Mouse (Mus musculus) forebrain, embryonic 11.5 days (tissue): ENCODE data around the gene Zp3. TPM values are rescaled to one million over a fixed set of nuclear protein-coding genes. Genes with fewer than 3 reads are reported as not detected.

ENCODE experiments used
- ATAC-seq: fragments of 200-750 bp; cut with Nextera tagmentation; replicated peaks from 2 replicates; pipeline ENCODE4 v1.8.0; 2017; ENCODE audit warnings: moderate TSS enrichment; ENCODE audit not compliant: low FRiP score
- DNase-seq: peaks from one replicate; pipeline ENCODE4 v3.0.0-alpha.2; 2017; ENCODE audit warnings: low spot score
- H3K27ac ChIP-seq: fragments of 300-500 bp; sonication (generic); 2 replicates; pipeline ENCODE4 v1.5.1; 2014; ENCODE audit warnings: low read depth, low read length
- H3K27me3 ChIP-seq: fragments of 300-500 bp; sonication (generic); 2 replicates; pipeline ENCODE4 v1.6.1; 2014; ENCODE audit warnings: mild to moderate bottlenecking, low read length, mixed read lengths; ENCODE audit not compliant: control insufficient read depth, insufficient read depth
- H3K36me3 ChIP-seq: fragments of 300-500 bp; sonication (generic); 2 replicates; pipeline ENCODE4 v1.6.1; 2014; ENCODE audit warnings: mild to moderate bottlenecking, low read length, moderate library complexity, mixed read lengths; ENCODE audit not compliant: control insufficient read depth, insufficient read depth
- H3K4me1 ChIP-seq: fragments of 300-500 bp; sonication (generic); replicated peaks from 2 replicates; pipeline ENCODE4 v1.6.1; 2014; ENCODE audit warnings: low read length, mixed read lengths; ENCODE audit not compliant: control insufficient read depth, insufficient read depth
- H3K4me2 ChIP-seq: fragments of 300-500 bp; sonication (generic); 2 replicates; pipeline ENCODE4 v1.6.1; 2014; ENCODE audit warnings: low read depth, mild to moderate bottlenecking, low read length, moderate library complexity, mixed read lengths; ENCODE audit not compliant: severe bottlenecking
- H3K4me3 ChIP-seq: fragments of 300-500 bp; sonication (generic); 2 replicates; pipeline ENCODE4 v1.5.1; 2014; ENCODE audit warnings: low read depth, low read length
- H3K9ac ChIP-seq: fragments of 300-500 bp; sonication (generic); 2 replicates; pipeline ENCODE4 v1.6.1; 2014; ENCODE audit warnings: low read length
- H3K9me3 ChIP-seq: fragments of 300-500 bp; sonication (generic); 2 replicates; pipeline ENCODE4 v1.6.1; 2016; ENCODE audit warnings: low read length, mixed read lengths; ENCODE audit not compliant: control insufficient read depth
- WGBS: fragments of 180-500 bp; shearing (Covaris S2); extraction: QIAGEN DNeasy Blood & Tissue Kit; methylation state at CpG from one replicate; pipeline ENCODE4 v1.1.7; 2014; 5-methylcytosine and 5-hydroxymethylcytosine counted together
- polyA plus RNA-seq: library from polyadenylated mRNA; unstranded; fragments of >200 nt; fragmentation: Nextera tagmentation; extraction: Ambion mirVana; gene quantifications from 2 replicates; pipeline ENCODE4 v1.2.1, GENCODE M21; 2014

Gene Zp3
- polyA plus RNA-seq, 1 experiment from 2014 or later = not detected

DNA sequence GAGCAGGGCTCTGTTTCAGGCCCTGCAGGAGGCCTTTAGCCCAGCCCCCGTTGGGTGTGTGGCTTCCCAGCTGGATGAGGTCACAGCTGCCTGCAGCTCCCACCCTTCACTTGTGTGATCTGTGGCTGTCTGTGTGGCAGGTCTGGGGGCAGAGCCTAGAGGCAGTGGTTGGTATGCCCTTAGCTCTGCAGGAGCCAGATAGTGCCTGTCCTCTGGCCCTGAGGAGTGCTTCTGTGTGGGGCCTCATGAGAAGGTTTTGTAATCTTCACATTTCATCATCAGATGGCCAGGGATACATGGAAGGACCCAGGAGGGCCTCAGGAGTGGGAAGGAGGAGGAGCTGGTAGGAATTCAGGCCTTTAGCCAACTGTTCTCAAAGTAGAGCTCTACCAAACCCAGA lies 40.0 kb downstream of the Zp3 start:
- H3K27ac ChIP-seq = no peak overlapping the region
- H3K4me3 ChIP-seq = no peak overlapping the region
- DNase-seq = no peak
- H3K4me2 ChIP-seq = no peak overlapping the region
- no peak overlapping the region for H3K9ac ChIP-seq
- H3K36me3 ChIP-seq = no peaks in the 10 kb centered on the region
- 56% methylated on average over 1 of the region's 1 CpGs for WGBS
- H3K27me3 ChIP-seq = no peaks in the 10 kb centered on the region
- H3K9me3 ChIP-seq = no peaks in the 10 kb centered on the region
- H3K4me1 ChIP-seq = no peaks in the 10 kb centered on the region
- no peak for ATAC-seq

DNA sequence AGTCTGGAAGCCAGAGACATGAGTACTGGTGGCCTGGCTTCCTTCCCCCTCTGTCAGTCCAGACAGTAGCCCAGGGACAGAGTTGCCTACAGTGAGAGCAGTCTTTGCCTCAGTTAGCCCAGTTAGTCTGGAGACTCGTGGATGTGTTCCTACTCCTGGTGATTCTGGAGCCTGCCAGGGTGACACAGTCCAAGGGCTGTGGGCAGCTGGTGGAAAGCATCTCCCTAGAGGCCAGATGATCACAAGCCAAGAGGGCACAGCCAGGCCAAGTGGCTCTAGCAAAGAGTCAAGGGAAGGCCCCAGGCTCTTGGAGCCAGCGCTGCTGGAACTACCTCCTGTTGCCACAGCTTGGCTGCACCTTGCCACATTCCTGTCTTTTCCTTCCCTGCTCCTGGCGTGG lies 45.8 kb downstream of the Zp3 start:
- Histone ChIP-seq H3K4me3 (no peak overlapping the region), H3K9me3 (no peaks in the 10 kb centered on the region), H3K4me2 (no peak overlapping the region), H3K27me3 (no peaks in the 10 kb centered on the region), H3K36me3 (no peaks in the 10 kb centered on the region; the same call in 1 of the 2 replicates), H3K9ac (no peak overlapping the region), H3K4me1 (no peaks in the 10 kb centered on the region), H3K27ac (no peak overlapping the region)
- DNase-seq = no peak
- no peak for ATAC-seq
- 93% methylated on average over 3 of the region's 3 CpGs for WGBS

DNA sequence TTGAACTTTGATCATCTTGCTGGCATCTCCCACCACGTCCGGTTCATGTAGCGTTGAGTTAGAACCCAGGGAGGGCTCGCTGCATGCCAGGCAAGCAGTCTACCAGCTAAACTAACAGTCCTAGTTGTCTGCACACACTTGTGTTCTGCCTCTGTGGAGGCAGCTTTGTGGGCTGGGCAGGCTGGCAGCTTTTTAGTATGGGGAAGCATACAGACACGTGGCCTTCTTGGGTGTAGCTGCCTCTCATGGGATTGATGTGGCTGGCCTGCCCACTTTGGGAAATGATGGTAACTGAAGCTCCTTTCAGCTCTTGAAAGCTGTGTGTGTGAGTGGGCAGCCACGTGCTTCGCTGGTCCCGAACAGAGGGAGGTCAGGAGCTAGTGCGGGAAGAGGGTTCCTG lies 47.0 kb downstream of the Zp3 start:
- Histone ChIP-seq H3K4me1 (no peaks in the 10 kb centered on the region), H3K36me3 (no peaks in the 10 kb centered on the region; the same call in 1 of the 2 replicates), H3K27ac (no peak overlapping the region), H3K4me3 (no peak overlapping the region), H3K27me3 (no peaks in the 10 kb centered on the region), H3K9ac (no peak overlapping the region), H3K9me3 (no peaks in the 10 kb centered on the region), H3K4me2 (no peak overlapping the region)
- ATAC-seq (no peak), DNase-seq (no peak)
- WGBS = 83% methylated on average over 9 of the region's 9 CpGs

DNA sequence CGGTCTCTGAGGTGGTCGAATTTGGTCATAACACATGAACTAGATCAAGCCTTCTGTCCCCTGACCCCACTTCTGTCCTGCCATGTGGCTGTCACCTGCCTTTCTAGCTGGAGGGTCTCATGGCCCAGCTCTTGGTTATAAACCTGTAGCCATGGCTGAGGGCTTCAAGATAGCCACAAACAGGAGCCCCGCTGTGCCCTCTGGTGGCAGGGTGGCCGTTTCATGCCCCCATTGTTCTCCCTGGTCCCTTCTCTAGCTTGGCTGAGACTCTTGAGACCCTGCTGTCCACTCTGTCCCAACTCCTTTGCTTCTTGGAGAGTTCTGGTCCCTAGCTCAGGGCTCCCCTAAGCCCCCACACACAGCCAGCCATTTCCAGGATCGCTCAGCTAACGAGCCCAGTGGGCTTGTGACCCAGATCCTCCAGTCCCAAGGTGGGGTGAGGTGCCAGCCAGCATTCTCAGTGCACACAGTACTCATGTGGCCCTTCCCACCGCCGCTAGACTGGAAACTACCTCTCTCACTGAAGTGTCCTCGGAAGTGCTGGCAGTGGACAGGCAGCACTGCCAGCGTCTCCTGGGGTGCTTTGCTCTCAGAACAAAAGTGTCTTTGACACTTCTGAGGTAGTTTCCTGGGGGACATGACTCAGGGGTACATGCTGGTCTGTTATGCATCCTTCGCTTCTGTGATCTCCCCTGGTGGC lies 47.9 kb downstream of the Zp3 start:
- no peak overlapping the region for H3K27ac ChIP-seq
- WGBS = 86% methylated on average over 11 of the region's 11 CpGs
- H3K27me3 ChIP-seq = no peaks in the 10 kb centered on the region
- H3K9me3 ChIP-seq = no peaks in the 10 kb centered on the region
- H3K36me3 ChIP-seq = no peaks in the 10 kb centered on the region; the same call in 1 of the 2 replicates
- H3K4me3 ChIP-seq = no peak overlapping the region
- H3K4me1 ChIP-seq = no peaks in the 10 kb centered on the region
- ATAC-seq (no peak), DNase-seq (no peak)
- H3K9ac ChIP-seq = no peak overlapping the region
- H3K4me2 ChIP-seq = no peak overlapping the region

DNA sequence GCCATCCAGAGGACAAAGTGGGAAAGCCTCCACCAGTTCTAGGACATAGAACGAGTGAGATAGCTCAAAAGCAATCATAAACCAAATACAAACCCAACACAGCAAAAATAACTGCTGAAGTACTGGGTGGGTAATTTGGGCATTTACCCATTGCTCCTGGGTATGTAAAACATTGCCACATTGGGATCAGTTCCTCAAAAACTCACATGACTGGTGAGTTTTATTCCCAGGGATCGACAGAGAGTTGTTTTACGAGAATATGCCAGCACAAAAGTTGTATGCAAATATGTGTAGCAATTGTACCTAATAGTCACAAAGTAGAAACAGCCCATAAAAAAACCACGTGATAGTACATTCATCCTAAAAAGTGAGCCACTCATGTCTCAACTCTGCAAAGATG lies 55.0 kb downstream of the Zp3 start:
- 87% methylated on average over 4 of the region's 4 CpGs for WGBS
- ATAC-seq = no peak
- H3K4me3 ChIP-seq = no peak overlapping the region

DNA sequence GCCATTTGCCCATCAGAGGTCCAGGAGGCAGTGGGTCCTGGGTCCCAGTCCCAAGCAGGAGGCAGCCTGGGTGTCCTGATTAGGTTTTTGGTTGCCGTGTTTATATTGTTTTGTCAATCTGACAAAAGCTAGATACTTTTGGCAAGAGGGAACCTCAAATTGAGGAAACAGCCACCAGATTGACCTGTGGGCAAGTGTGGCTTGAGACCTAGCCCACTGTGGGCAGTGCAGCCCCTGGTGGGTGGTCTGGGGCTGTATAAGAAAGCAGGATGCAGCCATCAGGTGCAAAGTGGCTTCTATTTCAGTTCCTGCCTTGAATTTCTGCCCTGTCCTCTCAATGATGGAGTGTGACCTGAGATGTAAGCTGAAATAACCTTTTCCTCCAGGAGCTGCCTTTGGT lies 55.4 kb downstream of the Zp3 start:
- H3K9ac ChIP-seq = no peak overlapping the region
- no peak overlapping the region for H3K4me2 ChIP-seq
- H3K4me1 ChIP-seq = no peaks in the 10 kb centered on the region
- H3K9me3 ChIP-seq = no peaks in the 10 kb centered on the region
- H3K27ac ChIP-seq = no peak overlapping the region
- H3K36me3 ChIP-seq = no peaks in the 10 kb centered on the region; the same call in 1 of the 2 replicates
- DNase-seq = no peak
- no peak for ATAC-seq
- WGBS = 89% methylated on average over 1 of the region's 1 CpGs
- H3K27me3 ChIP-seq = no peaks in the 10 kb centered on the region
- no peak overlapping the region for H3K4me3 ChIP-seq

More for the DNA sequence above, 55.0 kb downstream of the Zp3 start:
- H3K27me3 ChIP-seq = no peaks in the 10 kb centered on the region
- H3K9me3 ChIP-seq = no peaks in the 10 kb centered on the region
- DNase-seq = no peak
- no peak overlapping the region for H3K27ac ChIP-seq
- no peak overlapping the region for H3K4me2 ChIP-seq
- no peak overlapping the region for H3K9ac ChIP-seq
- no peaks in the 10 kb centered on the region; the same call in 1 of the 2 replicates for H3K36me3 ChIP-seq
- no peaks in the 10 kb centered on the region for H3K4me1 ChIP-seq

DNA sequence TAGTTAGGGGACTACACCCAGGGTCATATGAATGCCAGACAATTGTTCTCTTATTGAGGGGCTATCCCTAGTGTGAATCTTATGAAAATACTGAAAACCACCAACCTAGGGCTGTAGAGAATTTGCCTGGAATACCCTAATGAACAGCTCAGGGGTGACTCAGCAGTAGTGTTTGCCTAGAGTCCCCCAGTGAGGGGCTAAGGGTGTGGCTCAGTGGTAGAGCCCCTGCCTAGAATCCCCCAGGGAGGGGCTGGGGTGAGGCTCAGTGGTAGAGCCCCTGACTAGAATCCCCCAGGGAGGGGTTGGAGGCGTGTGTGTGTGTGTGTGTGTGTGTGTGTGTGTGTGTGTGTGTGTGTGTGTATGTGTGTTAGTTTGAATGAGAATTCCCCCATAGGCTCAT lies 56.8 kb downstream of the Zp3 start:
- no peak overlapping the region for H3K4me3 ChIP-seq
- H3K9ac ChIP-seq = no peak overlapping the region
- H3K4me2 ChIP-seq = no peak overlapping the region
- H3K9me3 ChIP-seq = no peaks in the 10 kb centered on the region
- no peak for ATAC-seq
- no peak overlapping the region for H3K27ac ChIP-seq
- no peak for DNase-seq
- WGBS = 73% methylated on average over 1 of the region's 1 CpGs
- H3K36me3 ChIP-seq = no peaks in the 10 kb centered on the region; the same call in 1 of the 2 replicates
- H3K4me1 ChIP-seq = no peaks in the 10 kb centered on the region
- H3K27me3 ChIP-seq = no peaks in the 10 kb centered on the region

Other genes starting within 250 kb of the Zp3 start
- gene Tmem120a, start 235.7 kb upstream of the Zp3 start, polyA plus RNA-seq = 46.1 and 49.0 TPM in 2 replicates
- gene Styxl1, start 201.7 kb upstream of the Zp3 start, polyA plus RNA-seq = not detected in 2 replicates
- gene Mdh2, start 201.6 kb upstream of the Zp3 start, polyA plus RNA-seq = 526 and 536 TPM in 2 replicates
- 12.3 and 12.7 TPM in 2 replicates for gene Srrm3, start 173.2 kb upstream of the Zp3 start, polyA plus RNA-seq
- gene Hspb1, start 92.2 kb upstream of the Zp3 start, polyA plus RNA-seq = 11.4 and 11.8 TPM in 2 replicates
- 147 and 161 TPM in 2 replicates for gene Ywhag, start 45.5 kb upstream of the Zp3 start, polyA plus RNA-seq
- 1.2 and 1.5 TPM in 2 replicates for gene Ssc4d, start 5.6 kb upstream of the Zp3 start, polyA plus RNA-seq
- 35.4 and 37.0 TPM in 2 replicates for gene Dtx2, start 14.7 kb downstream of the Zp3 start, polyA plus RNA-seq
- not detected in 2 replicates for gene Upk3b, start 58.4 kb downstream of the Zp3 start, polyA plus RNA-seq
- 0.77 and 0.80 TPM in 2 replicates for gene Upk3bl, start 74.4 kb downstream of the Zp3 start, polyA plus RNA-seq
- 4.3 and 7.2 TPM in 2 replicates for gene Rasa4, start 103.8 kb downstream of the Zp3 start, polyA plus RNA-seq
- 253 and 261 TPM in 2 replicates for gene Polr2j, start 136.5 kb downstream of the Zp3 start, polyA plus RNA-seq
- gene Lrwd1, start 156.0 kb downstream of the Zp3 start, polyA plus RNA-seq = 48.1 and 53.3 TPM in 2 replicates
- gene Alkbh4, start 156.0 kb downstream of the Zp3 start, polyA plus RNA-seq = 23.2 and 24.5 TPM in 2 replicates
- 8.4 and 9.3 TPM in 2 replicates for gene Orai2, start 190.6 kb downstream of the Zp3 start, polyA plus RNA-seq
- 66.8 and 81.3 TPM in 2 replicates for gene Prkrip1, start 218.9 kb downstream of the Zp3 start, polyA plus RNA-seq